Mouse (Mus musculus) liver, adult 2 months (tissue): ENCODE measurements around the gene B4galt1.

Experiments
- CTCF ChIP-seq: fragments of 200-500 bp; IDR thresholded peaks from 2 replicates; pipeline ENCODE4 v1.5.1; 2011; ENCODE audit warnings: low read depth, low read length, control low read depth
- POLR2A ChIP-seq: fragments of 200-500 bp; IDR thresholded peaks from 2 replicates; pipeline ENCODE4 v1.6.1; 2011; ENCODE audit warnings: low read length, control low read depth; ENCODE audit not compliant: insufficient read depth; ENCODE audit errors: extremely low read depth

DNA sequence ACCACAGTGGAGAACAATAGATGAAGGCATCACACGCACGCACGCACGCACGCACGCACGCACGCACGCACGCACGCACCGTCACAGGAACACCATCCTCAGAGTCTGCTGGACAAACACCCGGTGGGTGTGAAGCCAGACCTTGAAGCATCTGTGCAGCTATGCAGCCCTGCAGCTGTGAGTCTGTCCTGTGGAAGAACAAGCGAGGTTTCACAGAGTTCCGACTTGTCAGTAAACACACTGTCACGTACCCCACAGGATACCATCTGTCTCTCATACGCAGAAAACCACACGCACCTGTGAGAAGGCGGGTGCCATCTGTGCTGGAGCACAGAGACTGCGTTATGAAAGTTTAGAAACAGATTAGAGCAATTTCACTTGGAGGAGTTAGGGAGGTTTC, 22.0 kb upstream of the B4galt1 start:
- TF ChIP-seq CTCF (no peak), POLR2A (no peak)
